Mouse (Mus musculus): ENCODE results near the gene Gm10073. TPM values are rescaled to one million over a fixed set of nuclear protein-coding genes. Genes with fewer than 3 reads are reported as not detected.
"Not testable (repeated sequence)": the region's sequence is repeated elsewhere in the genome, so short reads cannot be mapped to it uniquely, and the experiment has no call there.

Gene Gm10073
- polyA plus RNA-seq, 1 experiment from 2014 or later: 11.3 TPM

GRCm38 (mm10) chr8:106584942-106585670 is 11.8 kb upstream of the Gm10073 start:
- 60% methylated on average over 11 of the region's 11 CpGs for WGBS
- H3K27ac ChIP-seq (ENCODE audit: low read length): peak overlapping the region; percentile 57
- H3K9me3 ChIP-seq (ENCODE audit: low read length): 0 out of 2 replicates have a peak, but pooled peaks cover 3% of the 10 kb centered on the region
- ATAC-seq (ENCODE audit: low FRiP score, low TSS enrichment): peak; percentile 60; the same call in 1 of the 2 replicates
- H3K4me2 ChIP-seq (replicated peaks; ENCODE audit: low read depth, low read length): no peak overlapping the region
- H3K9ac ChIP-seq (replicated peaks; ENCODE audit: low read length): no peak overlapping the region
- peaks cover 5% of the 10 kb centered on the region; the same call in 1 of the 2 replicates for H3K4me1 ChIP-seq (ENCODE audit: insufficient read depth, low read length)
- no peaks in the 10 kb centered on the region for H3K36me3 ChIP-seq (ENCODE audit: insufficient read depth, low read length)
- no peaks in the 10 kb centered on the region for H3K27me3 ChIP-seq (ENCODE audit: insufficient read depth, low read length)
- H3K4me3 ChIP-seq (ENCODE audit: low read length): no peak overlapping the region

DNA sequence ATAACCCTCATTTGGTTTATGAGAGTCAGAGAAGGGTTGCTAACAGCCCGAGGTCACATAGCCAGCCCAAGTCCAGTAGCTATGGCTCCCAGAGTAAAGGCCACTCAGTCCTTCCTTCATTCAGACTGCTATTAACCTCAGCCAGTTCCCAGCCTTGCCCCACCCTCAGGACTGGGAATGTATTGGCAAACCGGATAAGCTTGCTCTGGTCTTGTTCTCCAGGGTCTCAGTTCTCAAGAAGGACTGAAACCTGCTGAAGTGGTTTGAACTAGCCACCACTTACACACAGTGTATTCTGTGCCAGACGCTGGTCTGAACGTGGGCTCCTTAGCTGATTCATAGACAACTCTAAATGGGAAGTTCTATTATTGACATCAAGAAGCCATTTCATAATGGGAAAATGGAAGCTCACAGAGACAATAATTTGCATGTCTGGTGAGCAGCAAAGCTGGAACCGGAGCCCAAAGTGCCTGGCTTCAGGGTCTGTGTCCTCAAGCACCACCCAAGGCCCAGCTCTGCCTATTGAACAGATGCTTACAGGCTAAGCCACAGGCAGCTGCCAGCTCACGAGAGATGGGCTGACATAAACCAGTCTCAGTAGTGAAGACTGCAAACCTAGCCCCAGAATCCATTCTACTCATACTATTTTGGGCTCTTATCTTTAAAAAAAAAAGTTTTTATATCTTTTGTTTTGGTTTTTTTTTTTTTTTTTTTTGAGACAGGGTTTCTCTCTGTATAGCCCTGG is 8.3 kb upstream of the Gm10073 start:
- Histone ChIP-seq H3K4me2 (replicated peaks; ENCODE audit: low read depth, low read length) (no peak overlapping the region), H3K9ac (replicated peaks; ENCODE audit: low read length) (no peak overlapping the region), H3K27ac (ENCODE audit: low read length) (no peak overlapping the region), H3K36me3 (ENCODE audit: insufficient read depth, low read length) (no peaks in the 10 kb centered on the region), H3K4me3 (ENCODE audit: low read length) (no peak overlapping the region), H3K27me3 (ENCODE audit: insufficient read depth, low read length) (no peaks in the 10 kb centered on the region), H3K9me3 (ENCODE audit: low read length) (0 out of 2 replicates have a peak, but pooled peaks cover 3% of the 10 kb centered on the region), H3K4me1 (ENCODE audit: insufficient read depth, low read length) (peaks cover 10% of the 10 kb centered on the region)
- WGBS: 59% methylated on average over 6 of the region's 6 CpGs
- ATAC-seq (ENCODE audit: low FRiP score, low TSS enrichment): no peak

GRCm38 (mm10) chr8:106579510-106579909 is 6.2 kb upstream of the Gm10073 start:
- Histone ChIP-seq H3K27ac (ENCODE audit: low read length) (no peak overlapping the region), H3K27me3 (ENCODE audit: insufficient read depth, low read length) (no peaks in the 10 kb centered on the region), H3K9me3 (ENCODE audit: low read length) (0 out of 2 replicates have a peak, but pooled peaks cover 3% of the 10 kb centered on the region), H3K36me3 (ENCODE audit: insufficient read depth, low read length) (no peaks in the 10 kb centered on the region), H3K4me2 (replicated peaks; ENCODE audit: low read depth, low read length) (no peak overlapping the region), H3K4me3 (ENCODE audit: low read length) (no peak overlapping the region), H3K4me1 (ENCODE audit: insufficient read depth, low read length) (peaks cover 10% of the 10 kb centered on the region), H3K9ac (replicated peaks; ENCODE audit: low read length) (no peak overlapping the region)
- 49% methylated on average over 2 of the region's 2 CpGs for WGBS
- no peak for ATAC-seq (ENCODE audit: low FRiP score, low TSS enrichment)

- Histone ChIP-seq H3K4me1 (ENCODE audit: insufficient read depth, low read length) (peaks cover 14% of the 10 kb centered on the region), H3K4me3 (ENCODE audit: low read length) (no peak overlapping the region), H3K36me3 (ENCODE audit: insufficient read depth, low read length) (no peaks in the 10 kb centered on the region), H3K9ac (replicated peaks; ENCODE audit: low read length) (no peak overlapping the region), H3K27ac (ENCODE audit: low read length) (no peak overlapping the region; the same call in 1 of the 2 replicates), H3K9me3 (ENCODE audit: low read length) (no peaks in the 10 kb centered on the region), H3K4me2 (replicated peaks; ENCODE audit: low read depth, low read length) (no peak overlapping the region), H3K27me3 (ENCODE audit: insufficient read depth, low read length) (no peaks in the 10 kb centered on the region)
- peak; percentile 68; the same call in 1 of the 2 replicates for ATAC-seq (ENCODE audit: low FRiP score, low TSS enrichment)
- WGBS: 20% methylated on average over 6 of the region's 6 CpGs
Measured at GRCm38 (mm10) chr8:106576849-106577555, 3.7 kb upstream of the Gm10073 start.

- WGBS: 89% methylated on average over 4 of the region's 4 CpGs
Measured at GRCm38 (mm10) chr8:106574283-106574682, 1.0 kb upstream of the Gm10073 start.

DNA sequence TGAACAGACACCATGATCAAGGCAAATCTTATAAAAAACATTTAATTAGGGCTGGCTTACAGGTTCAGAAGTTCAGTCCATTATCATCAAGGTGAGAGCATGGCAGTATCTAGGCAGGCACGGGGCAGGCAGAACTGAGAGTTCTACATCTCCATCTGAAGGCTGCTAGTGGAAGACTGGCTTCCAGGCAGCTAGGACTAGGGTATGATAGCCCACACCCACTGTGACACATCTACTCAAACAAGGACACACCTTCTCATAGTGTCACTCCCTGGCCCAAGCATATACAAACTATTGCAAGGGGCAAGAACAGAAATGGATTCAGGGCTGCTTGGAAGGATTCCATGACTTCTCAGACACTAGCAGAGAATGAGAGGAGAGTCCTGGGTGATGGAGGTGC is 1.1 kb downstream of the Gm10073 start:
- H3K4me2 ChIP-seq (replicated peaks; ENCODE audit: low read depth, low read length); H3K27me3 ChIP-seq (ENCODE audit: insufficient read depth, low read length); H3K9me3 ChIP-seq (ENCODE audit: low read length); ATAC-seq (ENCODE audit: low FRiP score, low TSS enrichment); H3K27ac ChIP-seq (ENCODE audit: low read length); H3K4me3 ChIP-seq (ENCODE audit: low read length); H3K9ac ChIP-seq (replicated peaks; ENCODE audit: low read length); H3K36me3 ChIP-seq (ENCODE audit: insufficient read depth, low read length): not testable (repeated sequence)
- WGBS: 44% methylated on average over 1 of the region's 1 CpGs
- peaks cover 16% of the 10 kb centered on the region for H3K4me1 ChIP-seq (ENCODE audit: insufficient read depth, low read length)

More at GRCm38 (mm10) chr8:106574283-106574682, 1.0 kb upstream of the Gm10073 start:
- H3K9ac ChIP-seq (replicated peaks; ENCODE audit: low read length): no peak overlapping the region
- H3K27ac ChIP-seq (ENCODE audit: low read length): no peak overlapping the region
- no peaks in the 10 kb centered on the region for H3K9me3 ChIP-seq (ENCODE audit: low read length)
- no peak overlapping the region for H3K4me3 ChIP-seq (ENCODE audit: low read length)
- no peaks in the 10 kb centered on the region for H3K27me3 ChIP-seq (ENCODE audit: insufficient read depth, low read length)
- ATAC-seq (ENCODE audit: low FRiP score, low TSS enrichment): no peak
- H3K4me1 ChIP-seq (ENCODE audit: insufficient read depth, low read length): peaks cover 20% of the 10 kb centered on the region
- H3K36me3 ChIP-seq (ENCODE audit: insufficient read depth, low read length): no peaks in the 10 kb centered on the region
- H3K4me2 ChIP-seq (replicated peaks; ENCODE audit: low read depth, low read length): no peak overlapping the region

DNA sequence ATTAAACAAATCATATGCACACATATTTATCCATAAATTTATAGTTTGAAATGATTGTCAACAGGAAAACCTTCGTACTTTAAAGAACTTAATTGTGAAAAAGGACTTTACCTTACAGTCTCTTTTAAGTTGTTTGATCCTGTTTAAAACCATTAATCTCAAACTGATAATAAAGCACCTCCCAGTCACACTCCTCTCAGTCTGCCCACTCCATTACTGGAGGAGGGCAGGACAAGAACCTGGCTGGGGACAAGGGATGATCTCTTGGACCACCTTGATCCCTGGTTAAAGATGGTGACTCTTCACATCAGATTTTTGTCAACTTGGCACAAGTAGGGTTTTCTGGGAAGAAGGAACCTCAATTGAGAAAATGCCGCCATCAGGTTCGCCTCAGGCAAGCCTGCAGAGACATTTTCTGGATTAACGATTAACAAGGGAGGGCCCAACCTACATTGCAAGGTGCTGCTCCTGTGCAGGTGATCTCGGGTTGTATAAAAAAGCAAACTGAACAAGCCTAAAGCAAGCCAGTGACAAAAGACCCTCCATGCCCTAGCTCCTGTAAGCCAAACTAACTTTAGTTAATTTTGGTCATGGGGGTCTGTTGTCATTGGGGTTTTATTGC is 1.6 kb downstream of the Gm10073 start:
- WGBS: 62% methylated on average over 5 of the region's 5 CpGs
- H3K9ac ChIP-seq (replicated peaks; ENCODE audit: low read length): no peak overlapping the region
- no peak overlapping the region for H3K4me3 ChIP-seq (ENCODE audit: low read length)
- H3K4me2 ChIP-seq (replicated peaks; ENCODE audit: low read depth, low read length): no peak overlapping the region
- H3K9me3 ChIP-seq (ENCODE audit: low read length): no peaks in the 10 kb centered on the region
- no peaks in the 10 kb centered on the region for H3K36me3 ChIP-seq (ENCODE audit: insufficient read depth, low read length)
- ATAC-seq (ENCODE audit: low FRiP score, low TSS enrichment): no peak
- no peak overlapping the region; the same call in 1 of the 2 replicates for H3K27ac ChIP-seq (ENCODE audit: low read length)
- peaks cover 11% of the 10 kb centered on the region for H3K4me1 ChIP-seq (ENCODE audit: insufficient read depth, low read length)
- no peaks in the 10 kb centered on the region for H3K27me3 ChIP-seq (ENCODE audit: insufficient read depth, low read length)

GRCm38 (mm10) chr8:106570386-106570785 is 2.9 kb downstream of the Gm10073 start:
- H3K27ac ChIP-seq (ENCODE audit: low read length): peak overlapping the region; percentile 25
- WGBS: 40% methylated on average over 4 of the region's 4 CpGs

GRCm38 (mm10) chr8:106569006-106569405 is 4.3 kb downstream of the Gm10073 start:
- Histone ChIP-seq H3K9ac (replicated peaks; ENCODE audit: low read length) (no peak overlapping the region), H3K27ac (ENCODE audit: low read length) (no peak overlapping the region), H3K4me2 (replicated peaks; ENCODE audit: low read depth, low read length) (no peak overlapping the region), H3K36me3 (ENCODE audit: insufficient read depth, low read length) (no peaks in the 10 kb centered on the region), H3K27me3 (ENCODE audit: insufficient read depth, low read length) (no peaks in the 10 kb centered on the region), H3K4me3 (ENCODE audit: low read length) (no peak overlapping the region), H3K9me3 (ENCODE audit: low read length) (no peaks in the 10 kb centered on the region), H3K4me1 (ENCODE audit: insufficient read depth, low read length) (peaks cover 11% of the 10 kb centered on the region)
- ATAC-seq (ENCODE audit: low FRiP score, low TSS enrichment): no peak
- 91% methylated on average over 6 of the region's 7 CpGs for WGBS

More at GRCm38 (mm10) chr8:106570386-106570785, 2.9 kb downstream of the Gm10073 start:
- ATAC-seq (ENCODE audit: low FRiP score, low TSS enrichment): peak; percentile 93
- Histone ChIP-seq H3K9ac (replicated peaks; ENCODE audit: low read length) (no peak overlapping the region), H3K4me2 (replicated peaks; ENCODE audit: low read depth, low read length) (no peak overlapping the region), H3K4me3 (ENCODE audit: low read length) (no peak overlapping the region), H3K36me3 (ENCODE audit: insufficient read depth, low read length) (no peaks in the 10 kb centered on the region), H3K27me3 (ENCODE audit: insufficient read depth, low read length) (no peaks in the 10 kb centered on the region), H3K4me1 (ENCODE audit: insufficient read depth, low read length) (peaks cover 11% of the 10 kb centered on the region), H3K9me3 (ENCODE audit: low read length) (no peaks in the 10 kb centered on the region)

Data from kidney, embryonic 16.5 days (tissue).